Mouse (Mus musculus) liver, postnatal 0 days (tissue): ENCODE results near the gene Med16.

Experiments
- CTCF ChIP-seq: sonication (generic); IDR thresholded peaks from 2 replicates; pipeline ENCODE4 v1.5.1; 2016; ENCODE audit warnings: antibody characterized with exemption, low read depth
- EP300 ChIP-seq: IDR thresholded peaks from 2 replicates; pipeline ENCODE4 v1.6.1; 2016; ENCODE audit warnings: antibody characterized with exemption, low read depth, mild to moderate bottlenecking

GRCm38 (mm10) chr10:79949873-79950272 lies 41.1 kb upstream of the Med16 start:
- no peak for TF ChIP-seq EP300
- no peak for TF ChIP-seq CTCF
